Mouse (Mus musculus) C2C12 (cell line): ENCODE results near the gene Tmem131l. TPM values are rescaled to one million over a fixed set of nuclear protein-coding genes. Genes with fewer than 3 reads are reported as not detected.

ENCODE experiments used
- H3K27me3 ChIP-seq: one replicate; pipeline ENCODE4 v1.6.1; 2011; ENCODE audit not compliant: control insufficient read depth, insufficient read depth, insufficient read length
- H3K36me3 ChIP-seq: one replicate; pipeline ENCODE4 v1.6.1; 2011; ENCODE audit not compliant: control insufficient read depth, insufficient read depth
- H3K4me3 ChIP-seq: one replicate; pipeline ENCODE4 v1.5.1; 2011; ENCODE audit warnings: mild to moderate bottlenecking, control low read depth; ENCODE audit not compliant: poor library complexity, insufficient read depth, severe bottlenecking
- H3K79me2 ChIP-seq: one replicate; pipeline ENCODE4 v1.6.1; 2011; ENCODE audit not compliant: control insufficient read depth, insufficient read depth
- H3K79me3 ChIP-seq: one replicate; pipeline ENCODE4 v1.6.1; 2011; ENCODE audit warnings: low read depth, control low read depth
- H3ac ChIP-seq: one replicate; pipeline ENCODE3; 2011; ENCODE audit warnings: low read depth; ENCODE audit not compliant: control insufficient read depth, insufficient read length
- CEBPB ChIP-seq: IDR thresholded peaks from one replicate; pipeline ENCODE4 v1.6.1; 2011; ENCODE audit warnings: low read depth, mild to moderate bottlenecking, control low read depth, moderate library complexity
- CTCF ChIP-seq: IDR thresholded peaks from one replicate; pipeline ENCODE4 v1.5.1; 2011; ENCODE audit not compliant: control insufficient read depth, insufficient read depth, insufficient read length
- FOSL1 ChIP-seq: IDR thresholded peaks from one replicate; pipeline ENCODE4 v1.8.0; 2011; ENCODE audit warnings: mild to moderate bottlenecking, low read length; ENCODE audit not compliant: poor library complexity, insufficient read depth, severe bottlenecking
- MAX ChIP-seq: IDR thresholded peaks from one replicate; pipeline ENCODE4 v1.6.1; 2011; ENCODE audit warnings: mild to moderate bottlenecking, control low read depth
- MYOD1 ChIP-seq: IDR thresholded peaks from one replicate; pipeline ENCODE4 v1.6.1; 2011; ENCODE audit warnings: low read depth; ENCODE audit not compliant: control insufficient read depth, insufficient read length
- MYOG ChIP-seq: IDR thresholded peaks from one replicate; pipeline ENCODE4 v1.6.1; 2011; ENCODE audit not compliant: control insufficient read depth, insufficient read length; ENCODE audit errors: extremely low read depth
- USF1 ChIP-seq: IDR thresholded peaks from one replicate; pipeline ENCODE4 v1.6.1; 2011; ENCODE audit warnings: low read depth, mild to moderate bottlenecking, control low read depth, moderate library complexity
- polyA plus RNA-seq: library from polyadenylated mRNA; unstranded; fragments of >200 nt; fragmentation: generic; extraction: Trizol; gene quantifications from one replicate; pipeline ENCODE4 v1.2.1, GENCODE M21; 2012; ENCODE audit warnings: missing spikeins

Gene Tmem131l
- polyA plus RNA-seq, 1 experiment, result 10.4 TPM

DNA sequence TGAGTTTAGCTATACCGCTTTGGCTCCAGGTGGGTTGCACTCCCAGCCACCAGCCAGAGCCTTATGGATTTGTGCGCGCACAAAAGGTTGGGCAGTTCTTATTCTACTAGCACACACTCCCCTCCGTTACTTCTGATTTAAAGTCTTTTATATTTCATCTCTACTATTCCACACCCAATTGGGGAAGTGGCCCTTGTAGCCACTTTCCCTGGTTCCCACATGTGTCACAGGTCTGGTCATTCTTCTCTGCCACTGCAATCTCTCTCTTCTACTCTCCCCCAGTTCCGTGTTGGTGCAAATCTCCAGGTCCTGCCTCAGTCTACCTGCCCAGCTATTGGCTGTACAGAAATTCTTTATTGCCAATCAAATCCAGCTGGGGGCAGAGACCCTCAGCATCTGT, 184.3 kb downstream of the Tmem131l start:
- H3ac ChIP-seq, result no peak overlapping the region
- peaks cover 4% of the 10 kb centered on the region for H3K27me3 ChIP-seq
- H3K79me3 ChIP-seq, result no peaks in the 10 kb centered on the region
- TF ChIP-seq MYOD1 (no peak), FOSL1 (no peak), MYOG (no peak), CEBPB (no peak), USF1 (no peak), MAX (no peak), CTCF (no peak)
- H3K4me3 ChIP-seq, result no peak overlapping the region
- no peaks in the 10 kb centered on the region for H3K79me2 ChIP-seq
- no peaks in the 10 kb centered on the region for H3K36me3 ChIP-seq

DNA sequence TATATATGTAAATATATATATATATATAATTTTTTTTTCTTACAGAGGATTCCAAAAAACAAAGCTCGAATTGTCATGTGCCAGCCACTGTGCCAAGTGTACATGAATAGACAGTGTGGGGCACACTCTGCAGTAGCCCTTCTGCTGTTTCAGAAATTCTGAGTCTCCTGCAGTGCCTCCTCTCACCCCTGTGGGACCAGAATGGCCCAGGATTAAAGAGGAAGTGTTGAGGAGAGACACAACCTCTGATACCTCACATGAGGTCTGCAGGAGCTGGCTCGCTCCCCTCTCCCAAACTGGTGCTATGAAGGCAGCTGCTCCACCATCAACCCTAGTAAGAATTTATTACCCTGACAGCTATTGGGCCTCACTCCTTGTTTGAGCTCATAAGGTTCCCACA, 190.6 kb downstream of the Tmem131l start:
- H3ac ChIP-seq, result no peak overlapping the region
- H3K79me2 ChIP-seq, result no peaks in the 10 kb centered on the region
- no peak for TF ChIP-seq FOSL1
- no peak for TF ChIP-seq CEBPB
- no peak for TF ChIP-seq MAX
- TF ChIP-seq CTCF, result no peak
- TF ChIP-seq USF1, result no peak
- TF ChIP-seq MYOD1, result no peak
- TF ChIP-seq MYOG, result no peak

More for the DNA sequence above, 190.6 kb downstream of the Tmem131l start:
- H3K79me3 ChIP-seq, result no peaks in the 10 kb centered on the region
- no peak overlapping the region for H3K4me3 ChIP-seq
- peaks cover 4% of the 10 kb centered on the region for H3K27me3 ChIP-seq
- no peaks in the 10 kb centered on the region for H3K36me3 ChIP-seq

Other genes with a start within 250 kb of the Tmem131l start
- 0.49 TPM for gene Tlr2, start 198.4 kb downstream of the Tmem131l start, polyA plus RNA-seq
- gene Mnd1, start 115.6 kb upstream of the Tmem131l start, polyA plus RNA-seq, result 11.1 TPM
- gene Gm6525, start 133.9 kb upstream of the Tmem131l start, polyA plus RNA-seq, result 0.08 TPM